Mouse (Mus musculus) lung, postnatal 0 days (tissue): ENCODE measurements around the gene Kifc3.

Experiments used
- CTCF ChIP-seq: IDR thresholded peaks from 2 replicates; pipeline ENCODE4 v1.5.1; 2016; ENCODE audit warnings: antibody characterized with exemption, mild to moderate bottlenecking
- EP300 ChIP-seq: IDR thresholded peaks from 2 replicates; pipeline ENCODE4 v1.6.1; 2016; ENCODE audit warnings: antibody characterized with exemption, mild to moderate bottlenecking, control low read depth

DNA sequence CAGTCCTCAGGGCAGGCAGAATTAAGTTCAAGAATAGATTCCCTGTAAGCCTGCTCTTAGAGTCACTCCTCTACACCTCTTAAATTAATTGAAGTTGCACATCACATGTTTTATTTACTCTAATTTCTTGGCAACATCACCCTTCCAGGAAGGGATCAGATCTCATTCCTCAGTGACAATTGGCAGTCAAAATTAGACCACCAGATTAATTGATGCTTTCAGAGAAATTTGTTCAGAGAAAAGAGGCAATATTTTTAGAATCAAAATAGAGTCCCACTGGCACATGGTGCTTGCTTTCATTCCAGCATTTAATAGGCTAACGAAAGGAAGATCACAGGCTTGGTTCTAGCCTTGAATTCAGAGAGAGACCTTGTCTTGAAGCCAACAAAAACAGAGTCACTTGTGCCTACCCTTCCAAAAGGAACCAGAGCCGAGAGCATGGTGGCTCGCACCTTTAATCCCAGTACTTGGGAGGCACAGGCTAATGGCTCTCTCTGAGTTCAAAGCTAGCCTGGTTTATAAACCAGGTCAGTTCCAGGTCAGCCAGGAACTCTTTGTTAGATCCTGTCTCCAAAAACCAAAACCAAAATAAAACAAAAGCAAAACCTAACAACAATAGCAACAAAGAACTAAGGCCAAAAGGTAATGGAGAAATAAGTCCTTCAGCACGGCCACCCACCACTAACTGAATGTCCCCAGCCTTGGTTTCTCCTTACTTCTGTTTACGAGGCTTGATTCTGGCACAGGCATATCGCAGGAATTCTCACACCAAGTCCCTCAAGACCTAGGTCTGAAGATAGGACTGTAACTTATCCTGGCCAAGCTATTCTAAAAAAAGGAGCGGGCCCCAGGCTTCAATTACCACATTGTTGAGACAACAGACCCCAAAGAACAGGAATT, 23.9 kb upstream of the Kifc3 start:
- TF ChIP-seq CTCF (no peak), EP300 (no peak)
